Mouse (Mus musculus) T-cell, adult 2 months (primary cell): ENCODE results near the gene Crisp2.

Source experiments
- DNase-seq: peaks from one replicate; pipeline ENCODE4 v3.0.0; 2022; ENCODE audit warnings: low spot score

Gene Crisp2

DNA sequence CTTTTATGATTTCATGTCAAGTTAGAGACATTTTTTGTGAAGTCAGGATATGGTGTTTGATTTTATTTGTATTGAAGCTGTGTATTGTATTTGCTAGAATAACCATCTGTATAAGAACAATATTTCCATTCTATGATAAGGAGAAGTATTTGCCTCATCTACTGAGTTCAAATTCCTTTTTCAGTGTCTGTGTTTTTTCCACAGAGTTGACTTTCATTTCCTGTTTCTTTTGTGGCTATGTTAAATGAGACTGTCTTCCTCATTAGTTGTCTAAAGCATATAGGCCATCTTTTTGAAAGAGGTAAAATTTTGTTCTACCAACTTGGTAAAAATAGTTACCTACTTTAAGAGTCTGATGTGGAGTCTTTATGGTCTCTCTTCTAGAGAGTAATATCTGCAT, 90.5 kb downstream of the Crisp2 start:
- no peak for DNase-seq
